Mouse (Mus musculus): ENCODE measurements at regions not wholly inside any gene's neighbourhood (a gene's known extent, or its start where the extent isn't known, plus 50 kb on each side); places are given as distances from the start of the nearest gene placed in this dataset.

GRCm38 (mm10) chr1:142838663-142839062 lies 801.8 kb upstream of the B3galt2 start:
- no peak for DNase-seq

GRCm38 (mm10) chr1:142867024-142867700 lies 773.3 kb upstream of the B3galt2 start:
- DNase-seq: no peak

GRCm38 (mm10) chr1:142891842-142892241 lies 748.6 kb upstream of the B3galt2 start:
- no peak for DNase-seq

GRCm38 (mm10) chr1:142893156-142893555 lies 747.3 kb upstream of the B3galt2 start:
- DNase-seq: no peak

- DNase-seq: no peak
Observed at GRCm38 (mm10) chr1:142894145-142894544, 746.3 kb upstream of the B3galt2 start.

- no peak for DNase-seq
Observed at GRCm38 (mm10) chr1:142895081-142895480, 745.4 kb upstream of the B3galt2 start.

GRCm38 (mm10) chr1:142909907-142910306 lies 730.6 kb upstream of the B3galt2 start:
- DNase-seq: no peak

GRCm38 (mm10) chr1:142956686-142957085 lies 683.8 kb upstream of the B3galt2 start:
- no peak for DNase-seq

GRCm38 (mm10) chr1:142971475-142971874 lies 669.0 kb upstream of the B3galt2 start:
- DNase-seq: no peak

- no peak for DNase-seq
Observed at GRCm38 (mm10) chr1:142973387-142973786, 667.1 kb upstream of the B3galt2 start.

- DNase-seq: no peak
Observed at GRCm38 (mm10) chr1:142982994-142983393, 657.5 kb upstream of the B3galt2 start.

GRCm38 (mm10) chr1:142983641-142984040 lies 656.8 kb upstream of the B3galt2 start:
- DNase-seq: no peak

GRCm38 (mm10) chr1:142985516-142985915 lies 654.9 kb upstream of the B3galt2 start:
- peak; percentile 27 to 65 for DNase-seq

GRCm38 (mm10) chr1:143000216-143000615 lies 640.2 kb upstream of the B3galt2 start:
- no peak for DNase-seq

- DNase-seq: no peak
Observed at GRCm38 (mm10) chr1:143001112-143001511, 639.4 kb upstream of the B3galt2 start.

- DNase-seq: no peak
Observed at GRCm38 (mm10) chr1:143006045-143006444, 634.4 kb upstream of the B3galt2 start.

GRCm38 (mm10) chr1:143019982-143020381 lies 620.5 kb upstream of the B3galt2 start:
- no peak for DNase-seq

- no peak for DNase-seq
Observed at GRCm38 (mm10) chr1:143053161-143053560, 587.3 kb upstream of the B3galt2 start.

- no peak for DNase-seq
Observed at GRCm38 (mm10) chr1:143053599-143053998, 586.9 kb upstream of the B3galt2 start.

GRCm38 (mm10) chr1:143054451-143055024 lies 585.9 kb upstream of the B3galt2 start:
- no peak for DNase-seq

GRCm38 (mm10) chr1:143060698-143061576 lies 579.5 kb upstream of the B3galt2 start:
- DNase-seq: no peak

GRCm38 (mm10) chr1:143065493-143065892 lies 575.0 kb upstream of the B3galt2 start:
- no peak for DNase-seq

GRCm38 (mm10) chr1:143071781-143072382 lies 568.6 kb upstream of the B3galt2 start:
- no peak for DNase-seq
